Mouse (Mus musculus) kidney, adult 9 months (tissue): ENCODE results near the gene 2310011J03Rik.

ENCODE experiments used
- DNase-seq: peaks from one replicate; pipeline ENCODE4 v3.0.0; 2022

Gene 2310011J03Rik

DNA sequence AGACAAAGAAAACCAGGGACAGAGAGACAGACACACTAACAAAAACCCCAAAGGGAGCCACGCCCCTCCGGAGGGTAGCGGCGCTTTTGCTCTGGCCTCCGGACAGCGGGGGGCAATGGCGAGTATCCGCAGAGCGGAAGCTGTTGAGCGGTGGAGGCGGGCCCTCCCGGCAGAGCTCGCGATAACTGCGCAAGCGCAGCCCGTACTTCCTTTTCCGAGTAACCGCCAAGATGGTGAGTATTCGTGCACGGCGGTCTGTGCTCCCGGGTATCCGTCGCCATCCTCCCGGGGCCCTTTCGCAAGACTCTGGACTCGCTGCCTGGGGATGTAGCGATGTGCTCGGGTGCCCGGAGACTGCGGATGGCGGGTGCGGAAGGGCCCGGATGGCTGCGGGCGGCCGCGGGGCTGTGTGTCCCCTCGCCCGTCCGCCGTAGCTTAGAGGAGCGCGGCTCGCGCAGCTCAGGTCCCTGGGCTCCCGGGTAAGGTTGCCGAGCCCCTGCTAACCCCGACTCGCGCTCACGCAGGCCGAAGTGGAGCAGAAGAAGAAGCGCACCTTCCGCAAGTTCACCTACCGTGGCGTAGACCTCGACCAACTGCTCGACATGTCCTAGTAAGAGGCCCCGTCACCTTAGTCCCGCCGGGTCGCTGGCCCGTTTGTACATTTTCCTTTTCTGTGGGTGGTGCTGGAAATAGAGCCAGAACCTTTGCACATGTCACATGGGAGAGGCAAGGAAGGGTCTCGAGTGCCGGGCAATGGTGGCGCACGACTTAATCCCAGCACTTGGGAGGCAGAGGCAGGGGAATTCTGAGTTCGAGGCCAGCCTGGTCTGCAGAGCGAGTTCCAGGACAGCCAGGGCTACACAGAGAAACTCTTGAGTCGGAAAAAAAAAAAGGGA, 27.8 kb downstream of the 2310011J03Rik start, which contains the start of gene Rps15:
Gene Rps15, plus strand, starts transcription at position 203 of the 896 bp plus-strand sequence.
- peak; percentile 95 for DNase-seq

- no peak for DNase-seq
These were observed 31.7 kb downstream of the 2310011J03Rik start for GRCm38 (mm10) chr10:80288657-80289056.

DNA sequence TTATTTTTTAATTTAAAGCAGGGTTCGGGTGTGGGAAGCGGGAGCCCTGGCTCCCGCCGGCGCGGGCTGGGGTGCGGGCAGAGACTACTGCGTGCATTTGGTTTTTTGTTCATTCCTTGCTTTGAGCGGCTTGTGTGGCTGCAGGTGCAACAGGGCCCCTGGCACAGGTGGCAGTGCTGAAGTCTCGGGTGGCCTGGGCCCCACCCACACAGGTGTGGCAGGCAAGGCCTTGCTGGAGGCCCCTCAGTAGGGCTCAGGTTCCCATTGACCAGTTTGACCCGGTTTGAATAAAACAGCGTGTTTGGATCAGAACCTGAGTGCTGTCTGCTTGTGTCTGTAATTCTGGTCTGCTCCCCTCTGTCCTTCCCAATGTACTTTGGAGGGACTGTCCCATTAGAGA, 32.2 kb downstream of the 2310011J03Rik start:
- DNase-seq = no peak

GRCm38 (mm10) chr10:80285222-80286070, 34.9 kb downstream of the 2310011J03Rik start:
- no peak for DNase-seq

DNA sequence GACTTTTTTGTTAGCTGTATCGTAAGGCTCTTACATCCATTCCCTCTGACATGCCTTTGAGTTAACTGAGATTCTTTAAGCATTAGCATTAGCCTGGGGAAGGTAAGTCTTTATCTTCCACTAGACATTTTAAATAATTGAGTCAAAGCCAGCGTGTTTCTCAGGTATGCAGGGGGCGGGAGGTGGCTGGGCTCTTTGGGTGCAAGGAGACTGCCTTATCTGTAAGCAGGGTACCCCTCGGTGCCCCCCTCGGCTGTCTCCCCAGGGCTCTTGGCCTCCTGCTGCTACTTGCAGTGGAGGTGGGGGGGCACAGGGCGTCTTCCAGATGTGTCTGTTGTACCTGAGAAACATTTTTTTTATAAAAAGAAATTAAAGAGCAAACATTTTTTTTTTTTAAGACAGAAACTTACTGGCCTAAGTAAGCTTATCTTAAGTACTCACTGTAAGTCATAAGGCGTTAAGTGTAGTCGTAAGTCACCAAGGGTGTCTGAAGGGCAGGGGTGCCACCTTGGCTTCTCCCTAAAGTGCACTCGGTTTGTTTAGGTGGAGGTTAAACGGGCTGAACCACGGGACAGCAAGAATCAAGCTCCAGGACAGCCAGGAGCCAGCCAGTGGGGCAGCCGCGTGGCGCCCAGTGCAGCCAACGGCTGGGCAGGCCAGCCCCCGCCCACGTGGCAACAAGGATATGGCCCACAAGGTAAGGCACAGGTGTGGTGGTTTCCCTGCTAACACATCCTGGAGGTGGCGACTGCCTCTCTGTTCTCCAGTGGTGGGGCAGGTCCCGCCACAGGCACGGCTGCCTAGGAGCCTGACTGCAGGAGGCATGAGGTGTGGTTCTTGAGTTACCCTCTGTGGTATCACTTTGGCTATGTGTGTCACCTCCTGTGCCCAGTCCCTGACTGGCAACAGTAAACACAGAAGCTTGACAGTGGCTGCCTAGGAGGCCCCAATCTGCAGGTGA, 37.6 kb downstream of the 2310011J03Rik start:
- peak; percentile 50 for DNase-seq

DNA sequence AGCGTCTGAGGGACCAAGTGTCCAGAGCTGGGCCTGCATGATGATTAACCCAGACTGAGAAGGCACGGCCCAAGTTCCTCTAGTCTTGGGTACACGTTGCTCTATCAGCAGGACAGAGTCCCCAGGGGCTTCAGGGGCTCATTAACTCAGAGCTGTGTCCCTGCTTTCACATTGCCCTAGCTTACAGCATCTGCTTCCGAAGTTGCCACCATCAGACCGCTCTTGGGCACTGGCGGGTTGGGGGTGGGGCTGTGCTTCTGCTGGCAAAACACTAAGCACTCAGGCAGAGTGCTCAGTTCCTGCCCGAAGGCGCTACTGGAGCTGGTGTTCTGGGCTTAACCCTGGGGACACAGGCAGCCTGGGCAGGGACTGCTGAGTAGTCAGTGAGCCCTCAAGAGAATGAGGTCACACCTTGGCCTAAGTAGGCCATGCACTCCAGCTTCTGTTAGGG, 38.4 kb downstream of the 2310011J03Rik start:
- DNase-seq = peak; percentile 85

GRCm38 (mm10) chr10:80281304-80281703, 39.0 kb downstream of the 2310011J03Rik start:
- peak; percentile 96 for DNase-seq

DNA sequence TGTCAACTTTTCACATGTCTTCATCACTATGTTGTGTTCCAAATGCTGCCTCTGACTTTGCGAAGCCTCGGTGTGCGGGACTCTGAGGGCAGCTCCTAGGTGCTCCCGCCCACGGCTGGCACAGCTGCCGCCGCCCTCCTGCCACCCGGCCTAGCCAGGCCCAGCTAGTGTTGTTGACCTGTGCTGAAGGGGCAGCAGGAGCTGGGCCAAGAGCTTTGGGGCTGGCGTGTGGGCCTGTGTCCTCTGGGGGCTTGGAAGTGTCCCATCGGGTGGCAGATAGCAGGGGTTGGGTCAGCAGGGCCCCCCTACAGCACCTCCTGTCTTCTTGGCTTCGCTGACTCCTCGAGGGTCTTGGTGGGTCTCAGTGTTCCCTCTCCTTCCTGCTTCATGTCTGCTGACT, 41.1 kb downstream of the 2310011J03Rik start:
- no peak for DNase-seq

- no peak for DNase-seq
These were observed 41.9 kb downstream of the 2310011J03Rik start for GRCm38 (mm10) chr10:80278390-80278789.

GRCm38 (mm10) chr10:80276238-80276637, 44.1 kb downstream of the 2310011J03Rik start:
- no peak for DNase-seq

DNA sequence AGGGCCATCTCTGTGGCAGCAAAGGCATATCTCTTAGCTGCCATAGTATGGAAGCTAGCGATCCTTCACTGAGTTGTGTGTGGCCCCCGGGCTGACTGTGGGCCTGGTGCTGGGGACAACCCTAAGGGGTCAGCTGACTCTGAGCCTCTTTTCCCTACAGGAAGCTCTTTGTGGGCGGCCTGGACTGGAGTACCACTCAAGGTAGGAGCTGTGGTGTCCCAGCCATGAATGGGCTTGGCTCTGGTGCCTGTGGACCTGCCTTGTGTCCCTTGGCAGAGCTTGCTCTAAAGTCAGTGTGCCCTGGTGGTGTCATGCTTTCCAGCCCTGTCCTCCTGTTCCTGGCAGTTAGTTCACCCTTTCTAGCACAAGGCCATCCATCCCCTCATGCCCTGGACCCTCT, 46.5 kb downstream of the 2310011J03Rik start:
- no peak for DNase-seq

DNA sequence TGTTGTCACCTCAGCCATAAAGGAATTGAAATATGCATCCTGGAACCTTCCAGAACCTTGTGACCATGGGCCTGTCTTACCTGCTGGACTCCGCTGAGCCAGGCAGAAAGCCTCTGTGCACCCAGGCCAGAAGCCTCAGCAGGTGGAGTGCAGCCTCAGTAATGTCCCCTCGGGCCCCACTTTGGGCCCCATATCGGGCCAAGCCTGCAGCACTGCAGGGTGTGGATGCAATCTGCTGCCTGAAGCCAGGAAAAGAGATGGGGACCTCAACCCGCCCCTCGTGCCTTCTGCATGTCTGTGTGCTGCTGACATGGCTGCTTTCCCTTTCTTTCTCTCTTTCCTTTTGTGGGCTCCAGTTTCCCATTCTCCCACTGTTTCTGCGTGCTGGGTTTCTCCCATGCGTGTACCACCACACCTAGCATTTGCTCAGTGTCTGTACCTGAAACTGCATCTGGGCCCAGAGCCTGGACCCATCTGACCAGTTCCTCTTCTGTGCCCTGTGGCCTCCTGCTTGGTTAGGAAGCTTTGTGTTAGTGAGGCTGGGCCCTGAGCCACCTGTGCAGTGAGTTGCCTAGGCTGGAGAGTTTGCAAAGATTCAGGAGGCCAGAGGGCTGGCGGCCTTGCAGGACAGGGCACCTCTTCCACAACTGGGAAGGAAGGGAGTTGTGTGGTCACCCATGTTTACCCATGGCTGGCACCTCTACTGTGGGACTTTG, 48.3 kb downstream of the 2310011J03Rik start:
- DNase-seq = peak; percentile 28

DNA sequence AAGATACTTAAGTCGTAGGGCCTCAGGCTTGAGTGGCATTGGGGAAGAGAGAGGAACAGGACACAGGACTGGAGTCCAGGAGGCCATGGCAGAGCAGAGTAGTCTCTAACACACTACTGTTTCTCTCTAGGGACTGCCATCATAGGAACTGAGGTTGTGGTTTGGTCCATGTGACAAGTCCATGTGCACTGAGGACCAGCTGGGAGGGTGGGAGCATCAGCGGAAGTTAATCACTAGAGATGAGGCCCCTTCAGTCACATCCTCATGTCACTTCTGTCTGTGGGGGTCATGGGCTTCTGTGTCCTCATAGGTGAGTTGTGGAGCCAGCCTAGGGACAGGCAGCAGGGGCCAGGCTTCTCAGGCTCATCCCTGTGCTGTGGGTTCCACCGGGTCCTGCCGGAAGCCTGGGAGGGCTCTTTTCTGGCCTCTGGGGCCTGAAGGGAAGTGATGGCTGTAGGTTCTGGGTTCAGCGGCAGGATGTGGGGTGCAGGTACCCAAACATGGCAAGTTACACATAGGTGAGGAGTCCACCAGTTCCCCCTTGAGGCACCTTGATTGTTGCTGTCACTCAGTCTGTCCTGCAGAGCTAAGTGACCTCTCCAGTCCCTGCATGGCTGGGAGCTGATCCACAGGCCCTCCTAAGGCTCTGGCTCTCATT, 49.0 kb downstream of the 2310011J03Rik start:
- no peak for DNase-seq

DNA sequence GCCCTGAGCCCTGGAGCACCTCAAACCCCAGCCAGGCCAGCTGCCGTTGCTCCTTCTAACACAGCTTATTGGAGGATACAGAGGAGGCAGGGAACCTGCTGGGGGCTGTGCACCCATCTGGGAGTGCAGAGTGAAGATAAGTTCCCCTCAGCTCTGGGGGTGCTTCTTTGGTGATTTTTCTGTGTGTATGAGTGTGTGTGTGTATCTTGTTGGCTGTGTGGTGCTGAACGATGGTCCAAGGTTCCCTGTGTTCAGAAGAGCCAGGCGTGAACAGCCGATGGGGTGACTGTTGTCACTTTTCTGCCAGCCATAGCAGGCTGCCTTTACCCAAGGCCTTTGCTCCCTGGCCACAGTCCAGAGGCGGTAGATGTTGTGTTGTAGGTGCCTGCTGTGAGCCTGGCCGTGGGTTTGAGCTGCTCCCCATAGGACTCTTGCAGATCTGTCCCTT, 49.6 kb downstream of the 2310011J03Rik start:
- peak; percentile 75 for DNase-seq

- DNase-seq = no peak
These were observed 50.2 kb downstream of the 2310011J03Rik start for GRCm38 (mm10) chr10:80270099-80270498.
